Mouse (Mus musculus) liver, embryonic 14.5 days (tissue): Measurements from ENCODE around the gene Zfp422.
"Not testable (repeated sequence)": the region's sequence is repeated elsewhere in the genome, so short reads cannot be mapped to it uniquely, and the experiment has no call there.

Source experiments
- CTCF ChIP-seq: IDR thresholded peaks from 2 replicates; pipeline ENCODE4 v1.5.1; 2016; ENCODE audit warnings: antibody characterized with exemption, low read depth, control low read depth
- EP300 ChIP-seq: IDR thresholded peaks from 2 replicates; pipeline ENCODE4 v1.6.1; 2016; ENCODE audit warnings: antibody characterized with exemption, low read depth

- TF ChIP-seq CTCF, EP300: not testable (repeated sequence)
Observed at GRCm38 (mm10) chr6:116626417-116626816, 2.4 kb downstream of the Zfp422 start.
